Mouse (Mus musculus): ENCODE measurements around the gene Rilpl1. TPM values are rescaled to one million over a fixed set of nuclear protein-coding genes. Genes with fewer than 3 reads are reported as not detected.
"Not testable (repeated sequence)": the region's sequence is repeated elsewhere in the genome, so short reads cannot be mapped to it uniquely, and the experiment has no call there.

The Rilpl1 gene
- 100 to 1,000 TPM; 174 to 192 TPM for total RNA-seq (2021)
- long read RNA-seq, experiment 1, transcript Rilpl1-201 (7 exons, 2,249 nt) = major isoform, 18 of 187 reads
- long read RNA-seq, experiment 1, partial matches to known transcripts = 9 of 187 reads
- long read RNA-seq, experiment 1, other reads (novel, unspliced or antisense) = 159 of 187 reads
- long read RNA-seq, experiment 2, transcript Rilpl1-201 (7 exons, 2,249 nt) = major isoform, 13 of 113 reads
- long read RNA-seq, experiment 2, partial matches to known transcripts = 3 of 113 reads
- long read RNA-seq, experiment 2, other reads (novel, unspliced or antisense) = 96 of 113 reads

DNA sequence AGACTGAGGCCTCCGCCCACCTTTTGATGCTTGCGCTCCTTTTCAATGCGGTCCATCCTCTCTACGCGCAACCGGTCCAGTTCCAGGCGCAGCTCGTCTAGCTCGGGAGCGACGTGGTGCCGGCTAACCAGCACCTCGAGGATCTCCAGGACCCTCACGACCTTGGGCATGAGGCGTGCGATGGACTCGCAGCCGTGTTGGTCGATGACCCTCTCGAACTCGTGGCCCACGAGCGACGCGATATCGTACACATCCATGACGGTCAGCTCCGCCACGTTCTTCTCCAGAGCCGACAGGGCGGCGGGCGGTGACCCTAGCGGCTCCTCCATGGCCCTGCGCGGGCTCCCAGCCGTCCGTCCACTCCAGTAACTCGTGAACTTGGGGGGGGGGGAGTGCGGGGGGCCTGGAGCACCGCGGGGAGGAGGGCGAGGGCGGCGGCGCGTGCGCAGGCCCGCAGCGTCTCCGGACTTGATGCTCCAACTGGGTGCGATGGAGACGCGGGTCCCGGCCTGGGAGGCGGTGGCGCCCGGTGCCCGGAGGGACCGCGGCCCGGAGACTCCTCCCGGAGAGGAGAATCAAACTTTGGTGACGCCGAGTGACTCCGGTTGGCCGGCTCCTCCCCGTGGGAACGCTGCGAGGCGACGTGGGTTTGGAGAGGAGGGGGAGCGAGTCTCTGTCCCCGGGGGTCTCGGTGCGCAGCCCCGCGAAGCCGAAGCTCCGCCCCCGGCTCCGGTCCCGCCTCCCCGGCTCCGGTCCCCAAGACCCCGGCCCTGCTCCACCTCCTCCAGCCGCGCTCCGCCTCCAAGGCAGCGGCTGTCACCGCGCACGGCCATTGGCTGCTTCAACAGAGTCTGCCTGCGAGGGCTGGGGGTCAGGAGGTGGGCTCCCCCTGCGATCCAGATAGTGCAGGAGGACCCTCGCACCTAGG, at the start of gene Rilpl1:
TSS of gene Rilpl1 (minus strand) at position 737 of the 928 bp plus-strand sequence.
- peak; percentile 89 to 91 for DNase-seq

DNA sequence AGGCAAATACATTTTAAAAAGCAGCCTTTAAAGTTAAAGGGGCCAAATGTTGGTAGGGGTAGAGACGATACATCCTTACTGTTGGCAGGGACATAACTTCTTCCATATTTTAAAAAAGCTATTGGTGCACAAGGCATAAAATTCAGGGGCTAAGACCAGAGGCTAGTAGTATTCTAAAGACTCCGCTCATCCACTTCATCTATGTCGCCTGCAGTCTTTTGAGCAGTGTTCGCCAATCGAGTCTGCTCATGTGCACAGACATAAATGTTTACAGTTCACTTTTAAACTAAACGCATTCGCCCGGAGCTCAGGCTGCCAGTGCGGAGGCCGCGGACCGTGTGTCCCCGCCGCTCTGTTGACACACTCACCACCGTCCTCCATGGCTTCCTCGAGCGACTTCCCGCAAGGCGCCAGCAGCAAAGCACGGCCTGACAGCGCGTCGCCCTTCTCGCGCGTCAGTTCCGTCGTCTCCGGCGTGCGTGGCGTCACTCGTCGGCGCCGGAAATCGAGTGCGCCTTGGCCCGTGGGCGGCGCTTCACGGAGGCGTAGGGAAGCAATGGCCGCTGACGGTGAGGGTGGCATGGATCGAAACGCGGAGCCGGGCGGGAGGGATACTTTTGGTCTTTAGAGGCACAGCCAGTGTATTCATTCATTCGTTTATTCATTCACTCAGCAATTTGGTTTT, 47.6 kb upstream of the Rilpl1 start, which contains the start of the genes Eif2b1 and Gtf2h3:
TSS of gene Eif2b1 (minus strand) at position 499 of the 685 bp plus-strand sequence.
TSS of gene Gtf2h3 (plus strand) at position 508 of the 685 bp plus-strand sequence.
- peak; percentile 95 to 97 for DNase-seq

DNA sequence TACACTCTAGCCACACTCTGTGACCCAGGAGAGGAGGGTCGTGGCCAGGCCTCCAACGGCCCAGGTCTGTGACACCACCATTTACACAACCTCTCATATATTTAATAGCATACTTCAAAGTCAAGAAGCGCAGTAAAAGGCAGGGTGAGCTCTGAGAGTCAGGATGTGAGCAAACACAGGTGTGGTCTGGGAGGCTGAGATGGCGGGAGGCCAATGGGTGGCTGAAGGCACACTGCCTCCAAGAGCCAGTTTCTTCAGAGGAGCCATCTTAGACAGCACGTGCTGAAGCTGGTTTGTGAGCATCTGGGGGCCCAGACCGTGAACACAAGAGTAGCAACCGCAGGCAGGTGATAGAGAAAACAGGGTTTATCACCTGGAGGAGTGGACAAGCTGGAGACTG, 44.3 kb upstream of the Rilpl1 start:
- no peak for DNase-seq

DNA sequence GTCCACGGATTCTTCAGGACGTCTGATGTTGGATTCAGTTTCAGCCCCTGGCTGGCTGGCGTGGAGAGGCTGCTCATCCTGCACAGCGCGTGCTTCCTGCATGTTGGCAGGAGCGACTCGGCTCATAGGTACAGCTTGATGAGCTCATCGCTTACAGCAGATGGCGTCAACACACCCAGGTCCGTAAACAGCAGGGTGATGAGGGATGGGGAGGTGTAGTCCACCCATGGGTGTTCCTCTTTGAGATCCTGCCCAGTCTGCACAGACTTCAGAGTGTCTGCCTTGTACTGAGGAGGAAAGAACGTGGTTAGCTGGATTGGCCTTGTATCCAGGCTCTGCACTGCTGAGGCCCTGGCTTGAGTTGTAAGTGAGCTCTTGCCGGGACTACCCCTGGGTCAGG, 39.9 kb upstream of the Rilpl1 start:
- DNase-seq = no peak

DNA sequence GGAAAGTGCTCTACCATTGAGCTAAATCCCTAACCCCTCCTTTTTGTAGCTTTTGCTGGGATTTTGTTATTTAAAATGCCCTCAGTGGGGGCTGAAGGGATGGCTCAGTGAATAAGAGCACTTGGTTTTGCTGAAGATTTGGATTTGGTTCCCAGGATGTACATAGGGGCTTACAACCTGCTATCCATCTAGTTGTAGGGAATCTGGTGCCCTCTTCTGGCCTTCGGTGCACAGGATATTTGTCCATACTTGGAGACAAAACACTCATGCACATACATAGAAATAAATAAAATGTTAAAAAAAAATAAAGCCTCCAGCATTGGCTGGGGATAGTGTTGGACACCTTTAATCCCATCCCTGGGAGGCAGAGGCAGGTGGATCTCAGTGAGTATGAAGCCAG, 24.0 kb upstream of the Rilpl1 start:
- peak in 1 of 2 experiments; percentile 37 for DNase-seq

DNA sequence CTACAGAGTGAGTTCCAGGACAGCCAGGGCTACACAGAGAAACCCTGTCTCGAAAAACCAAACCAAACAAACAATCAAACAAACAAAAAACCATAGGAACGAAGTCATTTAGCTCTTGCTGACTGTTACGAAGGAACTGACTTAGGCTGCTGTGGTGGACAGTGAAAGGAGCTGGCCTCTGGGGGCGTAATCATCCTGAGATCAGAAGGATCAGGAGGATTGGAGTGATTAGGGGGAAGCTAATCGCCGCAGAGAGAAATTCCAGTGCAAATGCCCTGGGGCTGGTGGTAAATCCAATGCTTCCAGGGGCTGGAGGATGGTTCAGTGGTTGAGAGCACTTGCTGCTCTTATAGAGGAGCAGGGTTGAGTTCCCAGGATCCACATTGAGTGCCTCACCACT, 22.4 kb upstream of the Rilpl1 start:
- DNase-seq = no peak

DNA sequence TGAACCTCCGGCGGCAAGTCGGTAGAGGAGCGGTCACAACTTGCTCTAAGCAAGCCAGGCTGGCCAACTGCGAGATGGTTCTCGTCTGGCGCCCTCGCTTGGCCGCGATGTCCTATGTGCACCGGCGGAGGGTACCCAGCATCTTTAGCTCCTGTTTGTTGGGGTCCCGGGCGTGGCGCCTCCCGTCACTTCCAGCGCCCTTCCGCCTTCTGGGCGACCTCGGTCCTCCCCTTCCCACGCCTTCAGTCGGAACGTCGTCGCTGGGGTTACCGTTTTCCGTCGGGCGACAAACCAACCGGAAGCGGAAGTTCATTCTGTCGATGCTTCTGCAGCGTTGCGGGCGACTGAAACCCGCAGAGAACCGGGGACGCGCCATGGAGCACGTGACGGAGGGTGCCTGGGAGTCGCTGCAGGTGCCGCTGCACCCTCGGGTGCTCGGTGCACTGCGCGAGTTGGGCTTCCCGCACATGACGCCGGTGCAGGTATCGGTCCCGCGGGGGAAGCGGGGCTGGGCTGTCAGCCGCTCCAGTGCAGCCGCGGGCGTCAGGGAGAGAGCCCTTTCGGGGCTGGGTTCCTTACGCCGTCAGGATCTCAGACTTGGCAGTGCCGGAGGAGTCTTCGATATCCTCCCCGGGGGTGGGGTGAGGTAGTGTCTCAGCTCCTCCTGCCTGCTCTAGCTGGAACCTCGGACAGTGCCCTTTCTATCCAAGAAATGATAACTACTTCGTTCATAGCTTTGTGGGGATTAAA, 21.5 kb upstream of the Rilpl1 start, which contains the start of gene Ddx55:
TSS of gene Ddx55 (plus strand) at position 307 of the 750 bp plus-strand sequence.
- peak; percentile 94 to 96 for DNase-seq

DNA sequence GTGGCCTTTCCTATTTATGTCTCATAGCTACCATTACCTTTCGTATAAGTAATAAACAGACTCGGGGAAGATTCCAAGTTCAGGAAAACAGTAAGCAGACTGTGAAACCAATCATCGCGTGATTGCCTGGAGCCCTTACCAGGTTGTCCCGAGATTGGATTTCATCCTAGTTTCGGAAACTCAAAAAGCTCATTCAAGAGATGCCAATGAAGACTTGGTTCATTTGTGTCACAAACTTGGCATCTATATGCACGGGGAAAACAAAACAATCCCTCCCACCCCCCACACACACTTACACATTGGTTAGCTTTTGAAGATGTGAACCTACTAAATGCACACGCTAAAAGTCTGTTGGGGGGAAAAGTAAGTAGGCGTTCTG, 20.9 kb upstream of the Rilpl1 start:
- no peak for DNase-seq

DNA sequence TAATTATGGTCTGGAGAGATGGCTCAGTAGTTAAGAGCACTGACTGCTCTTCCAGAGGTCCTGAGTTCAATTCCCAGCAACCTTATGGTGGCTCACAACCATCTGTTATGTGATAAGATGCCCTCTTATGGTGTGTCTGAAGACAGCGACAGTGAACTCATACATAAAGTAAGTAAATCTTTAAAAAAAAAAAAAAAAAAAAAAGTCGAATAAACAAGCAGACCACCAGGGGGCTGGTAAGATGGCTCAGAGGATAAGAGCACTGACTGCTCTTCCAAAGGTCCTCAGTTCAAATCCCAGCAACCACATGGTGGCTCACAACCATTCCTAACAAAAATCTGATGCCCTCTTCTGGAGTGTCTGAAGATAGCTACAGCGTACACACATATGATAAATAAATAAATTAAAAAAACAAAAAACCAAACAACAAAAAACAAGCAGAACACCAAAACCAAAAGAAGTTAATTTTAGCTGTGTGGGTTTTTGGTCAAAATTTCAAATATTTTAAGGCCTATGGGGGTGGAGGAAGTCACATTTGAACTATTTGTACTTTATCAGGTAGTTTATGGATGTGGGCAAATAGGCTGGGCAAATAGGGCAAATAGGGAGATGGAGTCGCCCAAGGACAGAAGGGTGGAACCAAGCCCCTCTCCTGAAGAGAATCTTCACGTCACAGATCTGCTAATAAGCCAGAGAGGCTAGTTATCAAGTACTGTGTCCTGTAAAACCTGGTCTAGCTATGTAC, 20.3 kb upstream of the Rilpl1 start:
- not testable (repeated sequence) for DNase-seq

DNA sequence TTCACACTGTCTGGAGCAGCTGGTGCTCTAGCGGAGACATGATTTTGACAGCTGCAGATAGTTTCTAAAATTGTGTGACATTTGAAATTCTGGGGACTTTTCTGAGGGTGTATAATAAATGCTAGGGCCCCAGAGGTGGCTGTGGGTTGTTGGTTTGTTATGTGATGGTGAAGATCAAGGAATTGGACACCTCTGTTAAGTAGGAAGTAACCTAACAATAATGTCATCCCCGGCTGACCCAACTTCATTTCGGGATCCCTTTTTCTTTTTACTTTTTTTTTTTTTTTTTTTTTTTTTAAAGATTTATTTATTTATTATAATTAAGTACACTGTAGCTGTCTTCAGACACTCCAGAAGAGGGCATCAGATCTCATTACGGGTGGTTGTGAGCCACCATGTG, 19.5 kb upstream of the Rilpl1 start:
- not testable (repeated sequence) for DNase-seq

DNA sequence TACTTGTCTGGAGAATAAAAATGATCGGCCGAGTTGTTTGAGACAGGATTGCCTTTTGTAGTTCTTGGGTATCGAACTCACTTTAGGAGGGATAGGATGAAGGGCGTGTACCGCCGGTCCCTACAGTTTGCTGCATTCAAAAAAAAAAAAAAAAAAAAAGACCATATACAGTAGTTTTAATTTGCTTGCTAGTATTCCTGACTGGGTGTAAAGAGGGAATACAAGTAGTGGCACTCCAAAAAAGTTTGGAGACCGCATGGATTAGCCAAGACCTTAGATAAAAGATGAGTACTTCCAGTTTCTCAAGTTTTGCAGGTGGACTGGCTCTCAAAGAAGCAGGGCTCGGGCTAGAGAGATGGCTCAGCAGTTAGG, 10.4 kb upstream of the Rilpl1 start:
- DNase-seq = no peak

DNA sequence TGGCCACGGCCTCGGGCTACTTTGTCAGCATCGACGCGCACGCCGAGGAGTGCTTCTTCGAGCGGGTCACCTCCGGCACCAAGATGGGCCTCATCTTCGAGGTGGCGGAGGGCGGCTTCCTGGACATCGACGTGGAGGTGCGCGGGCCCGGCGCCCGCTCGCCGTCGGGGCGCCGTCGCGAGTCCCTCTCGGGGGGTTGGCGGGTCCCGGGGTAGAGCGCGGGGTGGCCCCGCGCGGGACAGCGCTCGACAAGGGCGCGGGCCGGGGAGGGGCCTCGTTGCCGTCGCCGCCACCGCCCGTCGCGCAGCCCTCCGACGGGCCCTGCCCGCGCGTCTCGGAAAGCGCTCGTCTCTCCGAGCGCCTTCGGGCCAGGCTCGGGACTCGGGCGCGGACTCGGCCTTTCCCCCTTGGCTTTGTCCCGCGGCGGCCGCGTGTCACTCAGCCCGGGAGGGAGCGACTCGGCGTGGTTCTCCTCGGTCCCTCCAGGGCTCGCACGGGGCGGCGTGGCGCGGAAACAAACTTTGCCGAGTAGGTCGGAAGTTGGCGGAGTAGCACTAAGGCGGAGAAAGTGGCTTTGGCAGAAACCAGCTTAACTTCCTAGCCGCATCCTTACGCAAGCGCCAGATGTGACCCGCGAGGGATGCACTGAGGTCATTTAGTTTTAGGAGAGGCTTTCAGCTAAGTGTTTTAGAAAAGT, 9.9 kb upstream of the Rilpl1 start:
- peak; percentile 82 to 83 for DNase-seq

DNA sequence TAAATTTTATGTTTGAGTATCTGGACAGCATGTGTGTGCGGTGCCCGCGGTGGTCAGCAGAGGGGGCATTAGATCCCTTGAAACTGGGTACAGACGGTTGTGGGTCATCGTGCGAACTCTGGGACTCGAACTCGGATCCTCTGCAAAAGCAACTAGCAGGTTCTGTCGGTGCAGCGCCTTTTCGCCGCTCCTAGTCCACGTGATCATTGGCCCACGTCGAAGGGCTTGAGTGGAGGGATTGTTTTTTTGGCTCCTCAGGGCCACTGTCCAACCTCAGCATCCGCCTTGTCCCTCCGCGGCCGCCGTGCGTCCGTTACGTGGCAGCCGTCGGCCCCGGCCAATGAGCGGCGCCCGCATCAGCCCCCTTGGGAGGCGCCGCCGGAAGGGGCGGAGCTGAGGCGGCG, 9.2 kb upstream of the Rilpl1 start, which contains the start of gene Tmed2:
TSS of gene Tmed2 (plus strand) at position 313 of the 404 bp plus-strand sequence.
- peak; percentile 96 to 98 for DNase-seq

DNA sequence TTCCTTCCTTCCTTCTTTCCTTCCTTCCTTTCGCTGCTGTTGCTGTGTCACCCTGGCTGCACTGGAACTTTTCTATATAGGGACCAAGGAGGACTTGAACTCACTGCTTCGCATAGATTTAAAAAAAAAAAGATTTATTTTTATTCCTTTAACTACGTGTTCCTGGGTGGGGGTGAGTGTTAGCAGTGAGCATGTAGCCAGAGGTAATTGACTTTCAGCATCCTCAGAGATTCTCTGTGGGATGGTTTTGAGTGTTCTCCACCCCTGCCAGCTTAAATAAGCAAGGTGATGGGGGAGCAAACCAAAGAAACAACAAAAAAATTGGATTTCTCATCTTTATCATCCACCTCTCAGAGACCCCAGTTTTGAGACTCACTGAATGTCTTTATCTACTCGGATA, 8.7 kb upstream of the Rilpl1 start:
- no peak for DNase-seq

DNA sequence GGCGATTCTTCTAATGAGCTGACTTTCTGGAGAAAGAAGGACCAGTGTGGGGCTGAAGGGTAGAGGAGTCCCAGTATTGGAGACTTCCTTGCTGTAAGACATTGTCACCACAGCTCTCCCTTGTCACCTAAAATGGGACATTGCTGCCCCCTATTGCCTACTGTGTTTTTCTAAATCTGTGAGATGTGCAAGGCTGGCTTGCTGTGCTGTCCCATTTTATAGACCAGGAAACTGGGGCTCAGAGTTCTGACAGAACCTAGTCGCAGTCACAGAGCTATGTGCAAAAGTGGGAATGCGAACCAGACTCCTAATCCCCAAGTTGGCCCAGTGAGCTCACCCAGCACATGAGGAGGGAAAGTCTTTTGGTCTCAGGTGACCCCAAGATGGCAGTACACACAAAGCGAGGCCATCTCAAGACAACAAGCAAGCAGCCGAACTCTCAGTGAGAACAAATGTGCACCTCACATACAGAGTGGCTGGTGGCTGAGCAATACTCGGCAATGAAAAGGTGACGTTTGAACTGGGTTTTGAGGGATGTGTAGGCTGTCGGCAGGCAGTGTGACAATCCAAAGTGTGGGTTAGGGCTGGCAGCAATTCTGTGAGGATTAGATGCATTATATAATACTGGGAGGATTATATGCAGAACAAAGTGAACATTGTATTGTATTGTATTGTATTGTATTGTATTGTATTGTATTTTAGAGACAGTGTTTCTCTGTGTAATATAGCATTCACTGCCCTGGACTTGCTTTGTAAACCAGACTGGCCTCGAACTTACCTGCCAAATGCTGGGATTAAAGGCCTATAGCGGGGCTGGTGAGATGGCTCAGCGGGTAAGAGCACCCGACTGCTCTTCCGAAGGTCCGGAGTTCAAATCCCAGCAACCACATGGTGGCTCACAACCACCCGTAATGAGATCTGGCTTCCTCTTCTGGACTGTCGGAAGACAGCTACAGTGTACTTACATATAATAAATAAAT, 7.9 kb upstream of the Rilpl1 start:
- peak; percentile 76 to 84 for DNase-seq

DNA sequence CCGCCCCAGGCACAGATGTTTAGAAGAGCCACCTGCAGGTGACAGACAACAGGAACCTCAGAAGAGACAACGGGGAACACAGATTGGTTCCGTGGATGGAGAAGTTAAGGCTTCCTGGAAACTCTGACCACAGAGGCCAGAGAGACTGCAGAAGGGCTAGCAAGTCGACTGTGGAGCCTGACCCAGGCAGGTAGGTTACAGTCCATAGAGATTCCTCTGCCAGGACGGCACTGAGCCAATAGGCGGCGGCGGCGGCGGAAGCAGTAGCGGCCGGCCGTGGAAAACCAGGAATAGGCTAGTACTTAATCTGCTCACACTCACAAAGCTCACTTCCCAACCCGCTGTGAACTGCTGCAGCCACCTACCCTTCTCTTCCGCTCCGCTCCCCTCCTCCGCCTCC, 5.6 kb upstream of the Rilpl1 start:
- peak; percentile 72 to 74 for DNase-seq

DNA sequence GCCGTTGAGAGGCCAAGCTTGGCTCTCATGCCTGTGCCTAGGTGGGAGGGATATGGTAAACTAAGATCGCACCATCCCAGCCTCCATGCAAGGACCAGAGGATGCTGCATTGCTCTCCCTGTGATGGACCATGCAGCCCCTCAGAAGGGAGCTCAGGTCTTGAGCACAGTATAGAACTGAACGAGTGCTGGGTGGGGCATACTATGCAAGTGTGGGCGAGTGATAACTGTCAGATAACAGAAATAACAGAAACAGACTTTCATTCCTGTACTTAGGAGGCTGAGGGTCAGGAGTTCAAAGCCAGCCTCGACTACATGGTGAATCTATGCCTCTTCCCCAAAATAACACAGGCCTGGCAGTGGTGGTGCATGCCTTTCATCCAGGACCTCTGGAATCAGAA, 3.8 kb upstream of the Rilpl1 start:
- DNase-seq = no peak

DNA sequence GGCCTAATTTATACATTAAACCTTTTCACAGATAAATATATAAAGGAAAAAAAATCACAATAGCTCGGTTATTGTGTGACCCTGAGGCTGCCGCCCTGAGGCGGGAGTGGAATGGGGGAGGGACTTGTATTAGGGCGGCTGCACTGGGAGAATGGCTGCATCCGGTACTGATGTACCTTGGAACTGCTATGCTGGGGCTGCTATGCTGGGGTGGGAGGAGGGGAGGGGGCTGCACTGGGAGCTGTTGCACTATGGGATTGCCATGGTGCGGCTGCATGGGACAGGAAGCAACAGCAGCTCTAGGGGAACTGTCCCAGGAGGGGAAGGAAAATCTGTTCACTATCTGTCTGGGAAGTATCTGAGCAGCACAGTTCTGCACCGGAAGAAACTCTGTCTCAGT, 1.3 kb upstream of the Rilpl1 start:
- peak in 1 of 2 experiments; percentile 35 for DNase-seq

DNA sequence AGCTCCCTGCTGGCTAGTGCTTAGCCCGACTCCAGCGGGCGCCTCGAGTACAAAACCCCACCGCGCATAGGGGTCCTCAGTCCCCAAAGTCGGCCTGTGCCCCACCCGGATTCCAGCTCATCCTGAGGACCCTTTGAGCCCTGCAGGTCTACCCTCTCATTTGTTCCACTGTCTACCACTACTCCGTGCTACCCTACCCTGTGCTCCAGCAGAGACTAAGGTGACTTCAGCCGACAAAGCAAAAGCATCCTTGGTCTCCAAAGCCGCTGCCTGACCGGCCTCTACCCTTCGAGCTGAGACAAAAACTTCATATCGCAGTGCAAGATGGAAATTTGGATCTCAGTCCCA, 366 bp upstream of the Rilpl1 start:
- DNase-seq = no peak

All from heart, adult 18-20 months (tissue).